ENCODE assay signal across 8 mouse cellular contexts in genomic region chr2:165854207-165854968, GRCm38 (mm10). TPM values are rescaled to one million over a fixed set of nuclear protein-coding genes. Genes with fewer than 3 reads are reported as not detected.
DNase-seq lines count a peak whose midpoint lies in the region; ATAC-seq and TF ChIP-seq lines count a peak whose summit lies in the region.

No protein-coding gene starts in this region.

- H3K4me1 ChIP-seq in midbrain, postnatal 0 days (ENCODE audit: insufficient read depth, low read length), result peaks cover 35% of the 10 kb centered on the region
- peaks cover 39% of the 10 kb centered on the region for H3K4me1 ChIP-seq in midbrain, embryonic 11.5 days (ENCODE audit: control insufficient read depth, insufficient read depth, low read length)
- H3K4me1 ChIP-seq in limb, embryonic 10.5 days, result peaks cover 58% of the 10 kb centered on the region

- TF ChIP-seq CTCF in midbrain, postnatal 0 days (IDR thresholded peaks at IDR 0.05), result no peak

- 0 out of 2 replicates have a peak, but pooled peaks cover 7% of the 10 kb centered on the region for H3K36me3 ChIP-seq in midbrain, postnatal 0 days (ENCODE audit: insufficient read depth, low read length)
- peaks cover 2% of the 10 kb centered on the region; the same call in 1 of the 2 replicates for H3K36me3 ChIP-seq in midbrain, embryonic 11.5 days (ENCODE audit: control insufficient read depth, insufficient read depth, low read length)
- peaks cover 42% of the 10 kb centered on the region for H3K36me3 ChIP-seq in limb, embryonic 10.5 days

- no peak overlapping the region for H3K4me3 ChIP-seq in midbrain, postnatal 0 days (ENCODE audit: low read depth, low read length)
- no peak overlapping the region for H3K4me3 ChIP-seq in midbrain, embryonic 11.5 days (ENCODE audit: low read depth, low read length)
- H3K4me3 ChIP-seq in limb, embryonic 10.5 days, result no peak overlapping the region

- intact Hi-C loops in heart, postnatal 25 days (cut with DNase I), result no loop called here

- no peaks in the 10 kb centered on the region for H3K9me3 ChIP-seq in midbrain, postnatal 0 days (ENCODE audit: low read length)
- H3K9me3 ChIP-seq in midbrain, embryonic 11.5 days (ENCODE audit: control insufficient read depth, low read length), result no peaks in the 10 kb centered on the region
- no peaks in the 10 kb centered on the region for H3K9me3 ChIP-seq in limb, embryonic 10.5 days (replicated peaks)

- peak; percentile 54 for DNase-seq in adrenal gland, postnatal 10 days
- DNase-seq in adrenal gland, adult 18-20 months (ENCODE audit: low spot score in 2 of 2), result no peak
- DNase-seq in midbrain, postnatal 0 days (ENCODE audit: low spot score), result no peak
- DNase-seq in midbrain, embryonic 11.5 days (ENCODE audit: low spot score, missing footprints), result no peak
- DNase-seq in limb, embryonic 10.5 days (ENCODE audit: low spot score), result no peak
- DNase-seq in thymus, adult 18-20 months, result peak; percentile 68 to 79
- DNase-seq in gastrocnemius, adult 18-20 months (ENCODE audit: low spot score), result no peak
- no peak for DNase-seq in heart, postnatal 25 days (ENCODE audit: low spot score)

- ATAC-seq in midbrain, postnatal 0 days (ENCODE audit: low FRiP score), result no peak
- ATAC-seq in midbrain, embryonic 11.5 days (ENCODE audit: low FRiP score), result no peak

- H3K4me2 ChIP-seq in midbrain, postnatal 0 days (ENCODE audit: low read depth, low read length, poor library complexity, severe bottlenecking), result no peak overlapping the region
- H3K4me2 ChIP-seq in midbrain, embryonic 11.5 days, result no peak overlapping the region

- 55% methylated on average over 16 of the region's 16 CpGs for WGBS in midbrain, postnatal 0 days
- WGBS in midbrain, embryonic 11.5 days, result 57% methylated on average over 16 of the region's 16 CpGs
- WGBS in limb, embryonic 10.5 days, result 45% methylated on average over 16 of the region's 16 CpGs

- no peaks in the 10 kb centered on the region for H3K27me3 ChIP-seq in midbrain, postnatal 0 days (ENCODE audit: insufficient read depth, low read length)
- no peaks in the 10 kb centered on the region for H3K27me3 ChIP-seq in midbrain, embryonic 11.5 days (ENCODE audit: control insufficient read depth, insufficient read depth, low read length)
- no peaks in the 10 kb centered on the region for H3K27me3 ChIP-seq in limb, embryonic 10.5 days (ENCODE audit: low read depth, poor library complexity, severe bottlenecking)

- no peak overlapping the region for H3K9ac ChIP-seq in midbrain, postnatal 0 days (replicated peaks; ENCODE audit: low read length, poor library complexity, severe bottlenecking)
- H3K9ac ChIP-seq in midbrain, embryonic 11.5 days (ENCODE audit: low read length), result no peak overlapping the region

- 0 out of 2 replicates have a peak overlapping the region, but pooled peaks have one; percentile 12 for H3K27ac ChIP-seq in midbrain, postnatal 0 days (ENCODE audit: low read depth, low read length)
- no peak overlapping the region; the same call in 1 of the 2 replicates for H3K27ac ChIP-seq in midbrain, embryonic 11.5 days (ENCODE audit: low read depth, low read length)
- 0 out of 2 replicates have a peak overlapping the region, but pooled peaks have one; percentile 0 for H3K27ac ChIP-seq in limb, embryonic 10.5 days

RNA-seq across cellular contexts. Expression of gene Zmynd8, which starts 44.4 kb away (rescaled TPM):
- total RNA-seq in adrenal gland, postnatal 10 days (2021), result 10 to 100 TPM; 39.8 to 57.2 TPM
- 10 to 100 TPM; 45.8 to 48.8 TPM for total RNA-seq in adrenal gland, adult 18-20 months (2021)
- total RNA-seq in midbrain, postnatal 0 days (2014; rRNA removed), result 55.9 and 73.4 TPM in 2 replicates
- polyA plus RNA-seq in midbrain, postnatal 0 days (2015; fragmentation: Nextera tagmentation; extraction: Ambion mirVana), result 56.8 and 59.0 TPM in 2 replicates
- 43.1 and 45.6 TPM in 2 replicates for polyA plus RNA-seq in midbrain, embryonic 11.5 days (2014; fragmentation: Nextera tagmentation; extraction: Ambion mirVana)
- 59.3 and 59.5 TPM in 2 replicates for polyA plus RNA-seq in limb, embryonic 10.5 days (2016; fragmentation: Nextera tagmentation; extraction: Ambion mirVana)
- 10 to 100 TPM; 16.4 to 17.2 TPM for total RNA-seq in gastrocnemius, adult 18-20 months (2021)
- 10 to 100 TPM; 44.5 to 48.7 TPM for total RNA-seq in heart, postnatal 25 days (2021)

Comparison
In these comparisons a context has a peak if more than half of its experiments do, and no peak if none do; other contexts are left out.
1. DNase-seq: peak in adrenal gland, postnatal 10 days (single experiment) and thymus, adult 18-20 months (2 of 2); none in adrenal gland, adult 18-20 months (0 of 2), midbrain, postnatal 0 days (single experiment), midbrain, embryonic 11.5 days (single experiment), limb, embryonic 10.5 days (single experiment), gastrocnemius, adult 18-20 months (single experiment) and heart, postnatal 25 days (single experiment).